Mouse (Mus musculus): ENCODE results near the gene Adnp.

Gene Adnp

DNA sequence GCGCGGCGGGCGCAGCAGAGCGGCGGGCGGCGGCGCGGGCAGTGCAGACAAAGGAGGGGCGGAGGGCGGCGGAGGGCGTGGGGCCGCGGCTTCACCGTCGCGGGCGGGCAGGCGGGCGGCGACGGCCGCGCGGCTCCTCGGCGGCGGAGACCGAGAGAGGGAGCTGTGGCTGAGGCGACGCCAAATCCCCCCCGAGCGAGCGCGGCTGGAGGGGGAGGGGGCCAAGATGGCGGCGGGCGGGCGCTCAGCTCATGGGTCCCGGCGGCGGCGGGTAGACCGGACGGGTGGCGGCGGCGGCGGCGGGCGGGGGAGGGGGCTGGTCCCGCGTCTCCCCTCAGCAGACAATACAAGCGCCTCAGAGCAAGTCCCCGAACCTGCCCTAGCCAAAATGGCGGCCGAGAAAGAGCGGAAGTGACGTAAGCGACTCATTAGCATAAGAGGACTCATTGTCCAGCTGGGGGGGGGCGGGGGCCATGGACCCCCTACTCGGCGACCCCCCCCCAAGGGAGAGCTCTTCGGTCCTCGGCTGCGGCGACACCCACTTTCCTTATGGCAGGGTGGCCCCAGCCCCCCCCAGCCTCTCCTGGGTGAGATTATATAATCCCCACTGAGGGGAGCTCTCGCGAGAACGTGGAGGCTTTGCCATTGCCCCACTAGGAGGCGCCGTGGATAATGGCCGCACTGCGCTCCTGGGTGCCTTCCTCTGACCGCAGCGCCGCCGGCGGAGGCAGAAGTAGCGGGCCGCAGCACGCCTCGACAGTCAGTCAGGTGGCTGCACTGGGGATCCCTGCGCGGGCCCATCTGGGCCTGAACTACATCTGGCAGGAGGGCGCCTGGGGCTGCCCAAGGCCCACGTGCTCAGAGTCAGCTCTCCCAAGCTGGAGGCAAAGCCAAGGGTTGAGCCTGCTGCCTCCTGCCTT, at the start of gene Adnp:
Adnp (minus strand) TSS at position 388 of the 920 bp plus-strand sequence.
- DNase-seq (ENCODE audit: low spot score in 2 of 2), result peak; percentile 92 to 96

DNA sequence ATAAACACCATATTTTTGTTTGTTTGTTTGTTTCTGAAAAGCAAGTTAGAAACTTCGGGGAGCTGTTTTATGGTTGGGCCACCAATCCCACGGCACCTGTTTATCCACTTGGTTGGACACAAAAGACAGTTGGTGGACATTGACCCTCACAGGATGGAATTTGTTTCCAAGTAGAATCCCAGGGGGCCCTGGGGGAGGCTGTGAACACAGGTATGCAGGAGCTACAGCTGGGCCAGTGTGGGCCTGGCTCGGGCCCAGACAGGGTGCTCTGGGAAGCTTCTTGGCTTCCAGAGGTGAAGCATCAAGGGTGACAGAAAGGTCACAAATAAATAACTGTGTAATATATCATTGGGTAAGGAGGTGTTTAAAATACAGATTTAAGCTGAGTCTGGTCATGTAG, 49.6 kb upstream of the Adnp start:
- DNase-seq (ENCODE audit: low spot score in 2 of 2), result no peak

DNA sequence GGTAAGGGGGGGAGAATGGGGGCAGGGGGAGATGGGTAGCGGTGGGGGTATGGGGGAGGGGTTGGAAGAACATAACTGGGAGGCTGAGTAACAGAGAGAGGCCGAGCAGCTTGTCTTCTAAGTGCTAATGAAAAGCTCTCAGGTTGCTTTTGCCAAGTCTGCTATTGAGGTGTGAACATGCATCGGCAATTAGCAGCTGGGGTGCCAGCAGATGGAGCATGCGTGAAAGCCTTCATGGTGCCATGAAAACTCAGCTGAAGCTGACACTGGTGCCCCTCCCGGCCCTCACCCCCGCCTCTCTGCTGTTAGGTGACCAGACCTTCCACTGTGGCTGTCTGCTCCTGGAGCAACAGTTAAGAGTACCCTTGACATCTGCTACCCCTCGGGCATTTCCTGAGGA, 46.9 kb upstream of the Adnp start:
- DNase-seq (ENCODE audit: low spot score in 2 of 2), result peak in 1 of 2 experiments; percentile 66

DNA sequence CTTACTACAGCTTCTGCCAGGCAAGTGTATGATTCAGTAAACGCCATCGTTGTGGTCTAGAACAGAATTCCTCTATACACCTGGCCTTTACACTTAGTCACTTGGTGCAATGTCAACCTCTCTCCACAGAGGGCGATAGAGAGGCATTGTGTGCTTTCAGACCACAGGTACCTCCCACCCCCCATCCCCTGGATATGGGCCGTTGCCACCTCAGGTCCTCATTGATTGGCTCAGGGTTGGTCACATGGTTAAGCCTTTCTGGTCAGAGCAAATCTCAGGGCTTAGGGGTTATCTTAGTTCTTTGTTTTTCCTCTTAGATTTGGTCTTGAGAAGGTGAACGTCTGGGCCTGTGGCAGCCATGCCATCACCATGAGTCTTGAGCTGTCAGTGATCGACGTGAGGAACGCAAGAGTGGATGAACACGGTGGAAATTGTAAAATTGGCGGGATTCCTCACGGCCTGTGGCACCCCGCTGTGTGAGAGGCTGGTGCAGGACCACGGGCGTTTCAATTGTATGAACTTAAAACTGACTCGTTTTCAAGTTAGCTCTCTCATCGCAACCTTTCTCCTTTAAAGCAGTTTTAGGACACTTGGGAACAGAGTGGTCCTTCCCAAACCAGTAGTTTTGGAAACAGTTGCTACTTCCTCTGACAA, 45.9 kb upstream of the Adnp start:
- no peak for DNase-seq (ENCODE audit: low spot score in 2 of 2)

DNA sequence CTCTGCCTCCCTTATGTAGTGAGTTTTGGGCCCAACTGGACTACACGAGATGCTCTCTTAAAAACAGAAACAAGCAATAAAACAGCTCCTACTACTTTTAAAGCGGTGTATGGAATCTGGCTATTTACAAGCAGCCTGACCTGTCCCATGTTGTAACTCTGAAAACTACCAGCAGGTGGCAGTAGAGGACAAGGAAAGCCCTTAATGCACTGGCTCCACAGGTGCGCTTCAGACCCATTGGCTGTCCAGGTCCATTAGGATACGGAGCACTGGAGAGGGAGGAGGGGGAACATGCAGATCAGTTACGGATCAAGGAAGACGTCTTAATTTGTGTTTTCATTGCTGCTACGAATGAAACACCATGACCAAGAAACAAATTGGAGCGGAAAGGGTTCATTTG, 43.4 kb upstream of the Adnp start:
- peak; percentile 87 to 94 for DNase-seq (ENCODE audit: low spot score in 2 of 2)

DNA sequence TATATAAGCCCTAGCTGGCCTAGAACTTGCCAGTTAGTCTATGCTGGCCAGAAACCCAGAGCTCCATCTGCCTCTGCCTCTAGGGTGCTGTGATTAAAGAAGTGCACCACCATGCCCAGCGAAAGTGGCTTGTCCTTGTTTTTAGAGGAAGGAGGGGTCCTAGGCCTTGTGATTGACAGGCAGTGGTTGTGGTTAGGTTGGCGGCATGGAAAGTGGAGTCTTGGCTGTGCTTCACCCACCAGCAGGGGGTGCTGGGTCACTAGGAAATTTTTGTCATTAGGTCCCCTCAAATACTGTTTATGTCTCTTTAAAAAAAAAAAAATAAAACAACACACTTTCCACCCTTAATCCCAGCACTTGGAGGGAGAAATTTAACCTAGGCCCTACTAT, 41.9 kb upstream of the Adnp start:
- no peak for DNase-seq (ENCODE audit: low spot score in 2 of 2)

DNA sequence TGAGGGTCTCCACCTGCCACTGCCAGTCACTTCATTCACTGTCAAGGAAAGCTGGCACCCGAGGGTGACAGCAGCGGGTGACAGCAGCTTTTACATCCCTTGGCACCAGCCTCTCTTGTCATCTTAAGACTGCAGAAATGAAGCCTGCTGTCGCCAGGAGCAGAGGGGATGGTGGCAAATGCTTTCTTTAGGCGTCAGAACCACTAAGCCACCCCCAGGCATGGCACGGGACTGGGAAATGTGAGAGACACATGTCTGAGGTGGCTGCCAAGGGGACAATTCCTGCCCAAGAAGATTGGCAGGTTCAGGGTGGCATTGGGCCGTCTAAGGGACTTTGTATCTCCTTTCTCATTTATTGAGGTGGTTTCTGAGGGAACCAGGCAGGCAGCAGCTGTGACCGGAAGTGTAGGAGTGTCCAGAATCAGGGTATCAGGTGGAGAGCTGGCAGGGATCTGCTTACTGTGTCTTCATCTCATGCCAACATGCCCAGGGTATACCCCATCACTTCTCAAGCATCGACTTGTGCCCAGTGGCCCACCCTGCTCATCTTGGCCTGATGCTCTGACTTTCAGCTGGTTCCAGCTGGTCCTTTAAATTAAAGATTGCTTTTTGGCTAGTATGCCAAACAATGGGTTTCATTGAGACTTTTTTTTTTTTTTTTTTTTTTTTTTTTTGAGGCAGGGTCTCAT, 41.4 kb upstream of the Adnp start:
- DNase-seq (ENCODE audit: low spot score in 2 of 2), result no peak

DNA sequence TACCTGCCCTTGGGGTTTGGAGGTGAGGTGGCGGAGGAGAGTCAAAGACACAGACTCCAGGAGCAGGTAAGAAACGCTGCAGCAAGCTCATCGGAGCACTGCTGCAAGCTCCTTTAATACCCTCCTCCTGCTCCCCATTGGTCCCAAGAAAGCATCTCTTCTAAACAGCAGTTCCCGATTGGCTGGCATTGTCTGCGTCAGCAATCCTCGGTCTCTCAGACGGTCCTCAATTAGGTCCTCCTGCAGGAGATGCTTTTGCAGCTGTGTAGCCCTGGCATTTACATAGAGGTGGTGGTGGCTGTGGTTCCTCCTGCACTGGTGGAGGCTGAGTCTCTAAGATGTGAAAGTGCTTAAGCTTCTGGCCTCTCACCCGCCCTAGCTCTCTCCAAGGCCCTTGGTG, 38.7 kb upstream of the Adnp start:
- DNase-seq (ENCODE audit: low spot score in 2 of 2), result no peak

DNA sequence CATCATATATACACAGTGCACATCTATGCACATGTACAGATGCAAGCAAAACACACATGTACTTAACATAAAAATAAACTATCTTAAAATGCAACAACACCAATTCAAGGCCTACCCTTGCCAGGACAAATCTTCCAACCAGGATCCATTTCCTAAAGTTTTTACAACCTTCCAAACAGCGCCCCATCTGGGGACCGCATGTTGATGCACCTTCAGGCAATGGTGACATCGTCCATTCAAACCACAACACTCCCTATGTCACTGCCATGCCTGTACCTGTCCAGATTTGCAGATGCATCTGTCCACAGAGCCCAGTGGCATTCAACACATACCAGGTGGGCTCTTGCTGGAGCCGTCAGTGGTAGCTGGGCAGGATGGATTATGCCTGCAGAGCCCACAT, 36.4 kb upstream of the Adnp start:
- no peak for DNase-seq (ENCODE audit: low spot score in 2 of 2)

DNA sequence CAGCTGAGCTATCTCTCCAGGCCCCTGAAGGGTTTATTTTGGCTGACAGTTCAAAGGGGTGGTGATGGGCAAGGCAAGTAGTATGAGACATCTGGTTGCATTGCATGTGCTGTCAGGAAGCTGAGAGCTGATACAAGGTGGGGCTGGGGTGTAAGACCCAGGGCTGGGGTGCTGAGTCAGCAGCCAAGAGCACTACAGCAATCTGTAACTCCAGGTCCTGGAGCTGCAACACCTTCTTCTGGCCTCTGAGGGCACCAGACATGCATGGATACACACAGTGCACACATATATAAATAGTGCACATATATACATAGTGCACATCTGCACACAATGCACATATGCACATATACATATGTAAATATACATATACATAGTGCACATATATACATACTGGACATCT, 35.9 kb upstream of the Adnp start:
- no peak for DNase-seq (ENCODE audit: low spot score in 2 of 2)

DNA sequence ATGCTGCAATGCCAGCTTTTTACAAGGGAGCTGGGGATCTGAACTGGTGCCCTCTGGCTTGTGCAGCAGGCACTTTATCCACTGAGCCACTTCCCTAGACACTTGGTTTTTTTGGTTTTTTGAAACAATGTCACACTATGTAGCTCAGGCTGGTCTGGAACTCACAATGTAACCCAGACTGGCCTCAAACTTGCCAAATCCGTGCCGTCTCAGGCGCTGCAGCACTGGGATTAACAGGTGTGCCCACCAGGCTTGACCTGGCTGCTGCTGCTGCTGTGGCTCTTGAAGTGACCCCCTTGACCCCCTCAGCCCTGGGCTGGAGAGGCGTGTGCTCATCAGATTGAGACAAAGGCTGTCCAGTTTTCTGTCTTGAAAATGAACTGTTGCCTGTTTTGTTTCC, 31.4 kb upstream of the Adnp start:
- DNase-seq (ENCODE audit: low spot score in 2 of 2), result no peak

DNA sequence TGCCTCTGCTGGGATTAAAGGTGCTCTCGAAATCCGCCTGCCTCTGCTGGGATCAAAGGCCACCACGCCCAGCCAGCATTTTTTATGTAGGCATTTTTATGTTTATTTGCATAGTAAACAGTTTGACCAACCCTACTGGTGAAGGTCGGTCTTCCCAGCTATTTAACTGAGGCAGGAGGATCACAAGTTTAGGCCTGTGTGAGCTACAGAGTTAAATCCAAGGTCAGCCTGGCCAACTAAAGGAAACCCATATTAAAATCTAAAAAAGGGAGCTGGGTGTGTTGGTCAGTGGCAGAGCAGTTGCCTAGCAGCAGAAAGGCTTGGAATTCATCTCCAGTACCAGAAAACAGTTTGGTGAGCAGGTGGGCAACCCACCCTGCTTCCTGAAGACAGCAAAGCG, 26.4 kb upstream of the Adnp start:
- no peak for DNase-seq (ENCODE audit: low spot score in 2 of 2)

DNA sequence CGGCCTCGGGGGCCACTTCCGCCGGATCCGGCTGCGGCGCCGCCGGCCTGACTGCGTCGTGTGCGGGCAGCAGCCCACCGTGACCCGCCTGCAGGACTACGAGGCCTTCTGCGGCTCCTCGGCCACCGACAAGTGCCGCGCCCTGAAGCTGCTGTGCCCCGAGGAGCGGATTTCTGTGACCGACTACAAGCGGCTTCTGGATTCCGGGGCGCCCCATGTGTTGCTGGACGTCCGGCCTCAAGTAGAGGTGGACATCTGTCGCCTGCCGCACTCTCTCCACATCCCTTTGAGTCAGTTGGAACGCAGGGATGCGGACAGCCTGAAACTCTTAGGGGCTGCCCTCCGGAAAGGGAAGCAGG, 24.5 kb upstream of the Adnp start:
- no peak for DNase-seq (ENCODE audit: low spot score in 2 of 2)

DNA sequence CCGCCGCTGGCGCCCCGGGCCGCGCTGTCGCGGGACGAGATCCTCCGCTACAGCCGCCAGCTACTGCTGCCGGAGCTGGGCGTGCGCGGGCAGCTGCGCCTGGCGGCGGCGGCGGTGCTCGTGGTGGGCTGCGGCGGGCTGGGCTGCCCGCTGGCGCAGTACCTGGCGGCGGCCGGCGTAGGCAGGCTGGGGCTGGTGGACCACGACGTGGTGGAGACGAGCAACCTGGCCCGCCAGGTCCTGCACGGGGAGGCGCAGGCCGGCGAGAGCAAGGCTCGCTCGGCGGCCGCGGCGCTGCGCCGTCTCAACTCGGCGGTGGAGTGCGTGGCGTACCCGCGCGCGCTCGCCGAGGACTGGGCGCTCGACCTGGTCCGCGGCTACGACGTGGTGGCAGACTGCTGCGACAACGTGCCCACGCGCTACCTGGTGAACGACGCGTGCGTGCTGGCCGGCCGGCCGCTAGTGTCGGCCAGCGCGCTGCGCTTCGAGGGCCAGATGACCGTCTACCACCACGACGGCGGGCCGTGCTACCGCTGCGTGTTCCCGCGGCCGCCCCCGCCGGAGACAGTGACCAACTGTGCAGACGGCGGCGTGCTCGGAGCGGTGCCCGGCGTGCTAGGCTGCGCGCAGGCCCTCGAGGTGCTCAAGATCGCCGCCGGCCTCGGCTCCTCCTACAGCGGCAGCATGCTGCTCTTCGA, 24.0 kb upstream of the Adnp start:
- no peak for DNase-seq (ENCODE audit: low spot score in 2 of 2)

DNA sequence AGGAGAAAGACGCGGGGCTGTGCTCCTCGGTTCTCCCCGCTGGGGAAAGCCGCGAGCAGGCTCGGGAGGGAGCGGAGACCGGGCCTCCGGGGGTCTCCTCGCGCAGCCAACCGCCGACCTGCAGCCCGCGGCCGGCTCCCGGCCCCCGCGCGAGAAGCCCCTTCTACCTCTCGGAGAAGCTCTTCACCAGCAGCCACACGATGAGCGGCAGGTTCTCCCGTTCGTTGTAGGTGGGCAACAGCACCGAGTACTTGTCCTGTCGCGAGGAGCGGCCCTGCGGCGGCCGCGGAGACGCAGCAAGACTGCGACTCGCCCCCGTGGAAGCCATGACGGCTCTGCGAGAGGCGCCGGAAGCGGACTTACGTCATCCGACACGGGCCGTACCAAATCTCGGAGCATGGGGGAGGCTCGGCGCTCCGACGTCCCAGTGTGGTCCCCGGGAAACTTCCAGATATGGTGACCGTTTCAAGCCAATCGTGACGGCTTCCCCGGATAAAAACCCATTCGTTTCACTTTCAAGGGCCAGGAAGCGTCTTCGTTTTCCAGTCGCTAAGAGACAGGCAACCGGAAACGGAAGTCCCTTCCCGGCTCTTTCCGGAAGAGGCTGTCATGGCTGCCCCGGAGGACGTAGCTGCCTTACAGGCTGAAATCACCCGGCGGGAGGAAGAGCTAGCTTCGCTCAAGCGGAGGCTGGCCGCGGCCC, 23.3 kb upstream of the Adnp start, which contains the start of the genes Gm20716, Dpm1 and Mocs3:
Gm20716 (minus strand) TSS at position 339 of the 703 bp plus-strand sequence.
Dpm1 (minus strand) TSS at position 566 of the 703 bp plus-strand sequence.
Mocs3 (plus strand) TSS at position 597 of the 703 bp plus-strand sequence.
- DNase-seq (ENCODE audit: low spot score in 2 of 2), result peak; percentile 92 to 93

DNA sequence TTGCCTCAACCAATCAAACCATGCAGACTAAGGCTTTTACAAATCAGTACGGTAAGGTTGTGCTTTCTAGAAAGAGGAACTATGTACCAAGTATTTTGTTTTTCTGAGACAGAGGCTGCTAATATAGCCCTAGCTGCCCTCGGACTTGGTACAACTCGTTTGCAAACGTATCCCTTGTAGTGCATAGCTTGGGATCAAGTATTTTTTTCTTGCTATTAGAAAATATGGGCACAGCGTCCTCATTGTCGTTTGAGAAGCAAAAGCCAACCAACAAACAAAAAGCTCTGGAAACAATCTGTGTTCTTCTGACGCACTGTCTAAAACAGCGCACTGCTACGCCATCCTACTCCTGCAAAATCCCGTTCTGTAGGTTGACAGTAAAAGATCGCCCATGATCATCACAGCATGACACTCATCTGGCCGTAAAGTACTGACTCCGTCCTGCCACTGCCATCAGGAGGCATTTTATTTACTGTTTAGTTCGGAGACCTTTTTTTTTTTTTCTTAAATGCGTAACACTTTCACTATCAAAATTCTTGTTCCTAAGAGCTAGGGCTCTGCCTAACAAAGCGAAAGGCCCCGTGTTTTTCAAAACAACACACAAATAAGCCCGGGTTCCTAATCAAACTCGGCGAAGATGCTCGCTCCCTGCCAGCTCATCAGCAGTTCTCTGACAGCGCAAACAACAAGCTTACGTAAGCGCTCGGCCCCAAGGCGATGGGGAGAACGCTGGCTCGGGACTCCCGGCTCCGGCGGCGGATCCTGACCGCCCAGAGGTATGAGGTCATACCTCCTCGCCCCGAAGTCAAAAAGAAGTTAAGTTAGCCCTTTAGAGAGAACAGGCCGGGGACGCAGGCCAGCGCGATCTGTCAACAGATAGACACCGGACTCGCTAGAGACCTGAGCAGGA, 22.5 kb upstream of the Adnp start:
- DNase-seq (ENCODE audit: low spot score in 2 of 2), result peak; percentile 44 to 54

DNA sequence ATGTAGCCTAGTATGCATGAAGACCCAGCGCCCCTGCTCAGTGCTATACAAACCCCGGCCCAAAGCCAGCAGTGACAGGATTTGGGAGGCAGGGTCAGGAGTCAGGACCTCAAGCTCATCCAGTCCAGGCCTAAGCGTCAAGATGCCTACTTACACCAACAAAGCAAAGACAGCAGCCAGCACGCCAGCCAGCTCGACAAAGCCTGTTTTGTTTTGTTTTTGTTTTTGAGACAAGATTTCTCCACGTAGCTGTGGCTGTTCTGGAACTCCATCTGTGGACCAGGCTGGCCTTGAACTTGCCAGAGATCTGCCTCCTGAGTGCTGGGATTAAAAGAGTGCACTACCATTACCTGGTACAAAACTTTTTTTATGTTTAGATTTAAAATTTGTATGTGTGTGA, 16.4 kb upstream of the Adnp start:
- no peak for DNase-seq (ENCODE audit: low spot score in 2 of 2)

DNA sequence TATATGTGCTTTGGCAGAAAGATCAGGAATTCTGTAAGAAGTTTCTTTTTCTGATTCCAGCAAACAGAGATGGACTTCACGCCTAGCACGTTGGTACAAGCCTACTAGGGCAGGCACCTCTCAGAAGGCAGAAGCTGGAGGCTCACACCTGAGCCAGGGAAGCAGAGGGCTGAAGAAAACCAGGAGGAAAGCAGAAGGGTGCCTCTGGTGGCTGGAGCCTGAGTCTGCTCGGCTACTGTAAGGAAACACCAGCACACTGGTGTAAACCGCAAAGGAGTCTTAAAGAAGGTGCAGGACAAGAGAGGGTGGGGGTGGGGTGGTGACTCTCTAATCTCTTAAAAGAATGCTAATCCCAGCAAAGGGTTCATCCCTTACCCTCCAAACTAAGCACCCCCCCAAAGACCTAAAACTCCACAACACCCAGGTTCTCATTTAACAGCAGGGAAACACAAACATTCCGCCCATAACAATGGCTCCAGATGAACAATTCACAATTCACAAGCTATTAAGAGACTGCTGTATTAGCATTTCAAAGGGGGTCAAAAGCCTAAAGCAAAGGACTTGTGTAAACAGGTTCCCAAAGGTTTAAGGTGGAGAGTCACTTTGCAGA, 7.0 kb upstream of the Adnp start:
- DNase-seq (ENCODE audit: low spot score in 2 of 2), result no peak

DNA sequence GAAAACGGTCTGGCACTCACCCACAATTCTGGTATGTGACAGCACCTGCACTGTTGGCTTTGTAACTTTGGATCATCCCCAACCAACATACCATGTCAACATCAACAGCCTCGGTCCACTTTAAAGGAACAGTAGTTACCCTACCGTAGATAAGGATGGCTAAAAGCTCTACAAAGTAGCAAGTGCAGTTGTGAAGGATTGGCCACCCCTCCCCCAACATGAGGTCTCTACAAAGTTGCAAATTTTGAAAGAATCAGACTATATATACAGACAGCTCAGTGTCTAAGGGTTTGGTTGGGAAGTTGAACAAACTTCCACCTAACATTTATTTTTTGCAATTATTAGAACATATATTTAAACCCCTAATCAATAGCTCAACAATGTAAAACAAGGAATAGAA, 971 bp upstream of the Adnp start:
- no peak for DNase-seq (ENCODE audit: low spot score in 2 of 2)

Measured in frontal cortex, postnatal 36 days (tissue).